Mouse (Mus musculus) lung, postnatal 0 days (tissue): ENCODE measurements at regions not wholly inside any gene's neighbourhood (a gene's known extent, or its start where the extent isn't known, plus 50 kb on each side); places are given as distances from the start of the nearest gene placed in this dataset.

Experiments used
- ATAC-seq: fragments of 200-750 bp; cut with Nextera tagmentation; 2 replicates; pipeline ENCODE4 v1.8.0; 2017; ENCODE audit warnings: moderate library complexity
- DNase-seq: peaks from one replicate; pipeline ENCODE4 v3.0.0-alpha.2; 2016; ENCODE audit warnings: low spot score
- H3K27ac ChIP-seq: fragments of 300-500 bp; sonication (generic); 2 replicates; pipeline ENCODE4 v1.5.1; 2014; ENCODE audit warnings: antibody characterized with exemption, mild to moderate bottlenecking, low read length, mixed read lengths
- H3K27me3 ChIP-seq: fragments of 300-500 bp; sonication (generic); replicated peaks from 2 replicates; pipeline ENCODE4 v1.6.1; 2014; ENCODE audit warnings: low read length, mixed read lengths; ENCODE audit not compliant: insufficient read depth
- H3K36me3 ChIP-seq: fragments of 300-500 bp; sonication (generic); 2 replicates; pipeline ENCODE4 v1.6.1; 2014; ENCODE audit warnings: low read length, mixed read lengths; ENCODE audit not compliant: insufficient read depth
- H3K4me1 ChIP-seq: fragments of 300-500 bp; sonication (generic); 2 replicates; pipeline ENCODE4 v1.6.1; 2014; ENCODE audit warnings: antibody characterized with exemption, low read depth, low read length, mixed read lengths; ENCODE audit not compliant: insufficient read depth
- H3K4me2 ChIP-seq: fragments of 300-500 bp; sonication (generic); replicated peaks from 2 replicates; pipeline ENCODE4 v1.6.1; 2014; ENCODE audit warnings: low read depth, mild to moderate bottlenecking, low read length, moderate library complexity, mixed read lengths
- H3K4me3 ChIP-seq: fragments of 300-500 bp; sonication (generic); 2 replicates; pipeline ENCODE4 v1.5.1; 2014; ENCODE audit warnings: low read depth, low read length
- H3K9ac ChIP-seq: fragments of 300-500 bp; sonication (generic); replicated peaks from 2 replicates; pipeline ENCODE4 v1.6.1; 2014; ENCODE audit warnings: low read depth, mild to moderate bottlenecking
- H3K9me3 ChIP-seq: fragments of 300-500 bp; sonication (generic); 2 replicates; pipeline ENCODE4 v1.6.1; 2016; ENCODE audit warnings: low read length, mixed read lengths
- CTCF ChIP-seq: IDR thresholded peaks from 2 replicates; pipeline ENCODE4 v1.5.1; 2016; ENCODE audit warnings: antibody characterized with exemption, mild to moderate bottlenecking
- EP300 ChIP-seq: IDR thresholded peaks from 2 replicates; pipeline ENCODE4 v1.6.1; 2016; ENCODE audit warnings: antibody characterized with exemption, mild to moderate bottlenecking, control low read depth
- WGBS: fragments of 180-500 bp; shearing (Covaris S2); extraction: QIAGEN DNeasy Blood & Tissue Kit; methylation state at CpG from one replicate; pipeline ENCODE4 v1.1.7; 2014; 5-methylcytosine and 5-hydroxymethylcytosine counted together

DNA sequence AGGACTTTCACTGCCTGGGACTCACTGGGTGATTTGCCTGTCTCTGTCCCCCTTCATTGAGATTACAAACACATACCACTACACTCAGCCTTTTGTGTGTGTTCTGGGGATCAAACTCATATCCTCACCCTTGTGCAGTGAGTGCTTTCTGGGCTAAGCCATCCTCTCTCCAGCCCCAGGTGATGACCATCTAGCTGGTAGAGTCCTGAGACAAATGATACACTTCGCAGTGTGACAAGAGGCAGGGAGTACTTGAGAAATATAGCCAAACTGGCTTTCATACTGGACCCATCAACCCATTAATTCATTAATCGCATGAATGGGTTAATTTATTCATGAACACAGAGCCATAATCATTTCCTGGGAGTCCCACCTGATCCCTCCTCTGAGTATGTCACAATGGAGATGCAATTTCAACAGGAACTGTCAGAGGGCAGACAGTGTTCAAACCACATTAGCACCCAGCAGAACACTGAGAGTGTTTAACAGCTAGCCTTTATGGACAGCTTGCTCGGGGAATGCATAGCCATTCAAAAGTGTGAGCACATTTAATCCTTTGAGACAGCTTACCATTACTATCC is 130.6 kb upstream of the Kit start:
- ATAC-seq (no peak), DNase-seq (no peak)
- H3K9ac ChIP-seq = no peak overlapping the region
- TF ChIP-seq CTCF = no peak
- no peak for TF ChIP-seq EP300
- no peaks in the 10 kb centered on the region for H3K9me3 ChIP-seq
- H3K27me3 ChIP-seq = no peaks in the 10 kb centered on the region
- H3K4me1 ChIP-seq = no peaks in the 10 kb centered on the region
- no peaks in the 10 kb centered on the region for H3K36me3 ChIP-seq
- 89% methylated on average over 3 of the region's 3 CpGs for WGBS
- no peak overlapping the region for H3K27ac ChIP-seq
- H3K4me3 ChIP-seq = no peak overlapping the region
- H3K4me2 ChIP-seq = no peak overlapping the region

DNA sequence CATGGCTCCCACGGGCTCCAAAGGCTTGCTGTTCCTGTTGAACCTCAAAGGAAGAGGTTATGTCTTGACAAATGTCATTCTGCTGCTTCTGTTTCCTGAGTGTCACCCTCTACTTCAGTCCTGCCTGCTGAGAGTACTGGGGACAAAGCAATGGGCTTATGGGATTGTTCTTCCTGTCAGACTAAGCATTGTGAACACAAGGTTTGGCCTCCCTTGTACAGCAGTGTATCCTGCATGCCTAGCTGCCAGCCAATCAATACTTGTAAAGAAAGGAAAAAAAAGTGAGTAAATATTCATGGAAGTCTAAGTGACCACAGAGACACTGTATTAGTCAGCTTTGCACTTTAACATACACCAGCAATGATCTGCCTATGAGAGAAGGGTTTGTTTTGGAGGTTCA is 128.3 kb upstream of the Kit start:
- Histone ChIP-seq H3K4me2 (no peak overlapping the region), H3K9me3 (no peaks in the 10 kb centered on the region), H3K9ac (no peak overlapping the region), H3K36me3 (no peaks in the 10 kb centered on the region), H3K27ac (no peak overlapping the region), H3K4me1 (no peaks in the 10 kb centered on the region), H3K4me3 (no peak overlapping the region), H3K27me3 (no peaks in the 10 kb centered on the region)
- ATAC-seq (no peak; the same call in 1 of the 2 replicates), DNase-seq (no peak)
- WGBS = 38% methylated on average over 1 of the region's 1 CpGs
- TF ChIP-seq EP300 = no peak
- no peak for TF ChIP-seq CTCF

DNA sequence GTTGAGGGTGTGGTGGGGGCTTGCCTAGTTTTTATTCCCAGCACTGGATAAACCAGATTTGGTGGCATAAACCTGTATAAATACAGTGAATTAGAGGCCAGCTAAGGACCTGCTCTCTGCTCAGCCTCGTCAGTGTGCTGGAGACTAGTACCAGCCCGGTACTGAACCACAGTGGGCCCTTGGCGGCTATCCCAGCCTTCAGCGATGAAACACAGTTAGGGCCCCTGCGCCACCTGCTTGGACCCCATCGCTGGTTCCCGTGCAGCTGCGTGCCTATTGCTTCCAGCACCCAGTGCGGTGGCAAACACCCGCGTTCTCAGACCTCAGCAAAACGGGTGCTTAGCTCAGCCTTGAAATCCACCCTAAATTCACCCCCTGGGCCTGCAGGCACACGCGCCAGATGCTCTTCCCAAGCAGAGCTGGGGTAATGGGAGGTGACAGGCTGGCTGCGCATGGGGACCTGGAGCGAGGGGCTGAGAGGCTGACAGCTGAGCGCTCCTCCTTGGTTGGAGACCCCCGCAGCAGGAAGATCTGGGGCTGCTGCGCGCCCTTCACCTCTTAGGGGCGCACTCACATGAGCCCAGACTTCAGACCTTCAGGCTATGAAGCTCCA is 124.7 kb upstream of the Kit start:
- 70% methylated on average over 21 of the region's 21 CpGs for WGBS
- H3K9ac ChIP-seq = no peak overlapping the region
- no peak for ATAC-seq

DNA sequence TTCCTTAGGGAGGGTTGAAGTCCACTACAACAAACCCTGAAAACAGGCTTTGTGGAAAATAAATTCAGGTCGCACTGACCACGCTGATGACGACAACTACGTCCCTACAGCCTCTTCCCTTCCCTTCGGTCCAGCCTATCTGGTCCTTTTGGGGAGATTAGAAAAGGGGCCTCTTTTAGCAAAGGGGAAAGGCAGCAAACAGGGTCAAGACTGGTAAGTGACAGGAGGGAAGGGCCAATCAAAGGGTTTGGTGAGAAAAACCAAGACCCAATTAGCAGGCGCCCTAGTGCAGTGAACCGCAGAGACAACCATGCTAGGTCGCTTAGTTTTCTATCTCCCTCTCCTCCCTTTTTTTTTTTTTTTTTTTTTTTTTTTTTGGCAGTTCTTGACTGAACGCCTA is 124.2 kb upstream of the Kit start:
- WGBS = 59% methylated on average over 9 of the region's 9 CpGs
- no peak overlapping the region for H3K4me2 ChIP-seq

More for the DNA sequence above, 124.7 kb upstream of the Kit start:
- Histone ChIP-seq H3K9me3 (no peaks in the 10 kb centered on the region), H3K27ac (no peak overlapping the region), H3K4me1 (no peaks in the 10 kb centered on the region), H3K27me3 (0 out of 2 replicates have a peak, but pooled peaks cover under 1% of the 10 kb centered on the region), H3K4me3 (no peak overlapping the region), H3K36me3 (no peaks in the 10 kb centered on the region), H3K4me2 (no peak overlapping the region)
- no peak for TF ChIP-seq CTCF
- no peak for TF ChIP-seq EP300
- no peak for DNase-seq

DNA sequence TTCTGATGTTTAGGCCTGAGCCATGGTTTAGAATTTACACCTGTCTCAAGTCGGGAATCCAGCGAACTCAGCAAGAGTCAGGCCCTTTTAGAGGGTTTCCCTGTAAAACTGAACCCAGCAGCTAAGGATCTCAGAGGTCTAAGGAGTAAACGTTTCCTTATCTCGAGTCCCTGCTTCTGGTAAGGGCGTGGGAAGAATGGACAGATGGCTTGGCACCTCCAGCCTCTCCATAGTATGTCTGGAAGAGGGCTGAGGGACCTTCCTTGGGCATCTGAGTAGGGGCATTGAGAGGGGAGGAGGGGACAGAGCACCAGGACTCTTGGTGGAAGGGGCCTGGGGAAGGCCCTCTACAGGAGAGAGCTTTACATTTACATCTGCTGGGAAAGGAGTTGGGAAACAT is 123.6 kb upstream of the Kit start:
- TF ChIP-seq CTCF (no peak), EP300 (no peak)
- ATAC-seq (no peak), DNase-seq (no peak)

More for the DNA sequence above, 124.2 kb upstream of the Kit start:
- H3K27me3 ChIP-seq = 0 out of 2 replicates have a peak, but pooled peaks cover 4% of the 10 kb centered on the region
- ATAC-seq (no peak), DNase-seq (no peak)
- H3K4me1 ChIP-seq = no peaks in the 10 kb centered on the region
- no peak for TF ChIP-seq CTCF
- no peak for TF ChIP-seq EP300
- H3K4me3 ChIP-seq = no peak overlapping the region
- no peak overlapping the region for H3K27ac ChIP-seq
- H3K9ac ChIP-seq = no peak overlapping the region
- H3K9me3 ChIP-seq = no peaks in the 10 kb centered on the region
- H3K36me3 ChIP-seq = no peaks in the 10 kb centered on the region

DNA sequence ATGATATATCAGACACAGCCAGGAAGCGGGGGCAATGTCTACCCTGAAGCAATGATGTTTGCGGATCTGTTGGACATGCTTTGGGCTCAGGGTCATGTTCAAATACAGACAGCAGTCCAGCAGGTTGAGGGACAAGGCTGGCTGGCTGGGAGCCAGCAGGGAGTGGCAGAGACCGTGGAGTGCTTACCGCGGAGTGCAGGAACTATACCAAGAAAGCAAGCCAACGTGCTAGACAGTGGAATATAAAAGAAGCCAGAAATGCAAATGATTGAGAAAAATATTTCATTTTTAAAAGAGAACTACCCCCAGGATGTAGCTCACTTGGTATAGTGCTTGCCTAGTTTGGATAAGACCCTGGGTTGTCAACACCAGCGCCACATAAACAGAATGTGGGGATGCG is 123.0 kb upstream of the Kit start:
- DNase-seq (peak; percentile 51), ATAC-seq (peak; percentile 62; the same call in 1 of the 2 replicates)

More for the DNA sequence above, 123.6 kb upstream of the Kit start:
- Histone ChIP-seq H3K4me3 (no peak overlapping the region), H3K4me2 (no peak overlapping the region), H3K27ac (no peak overlapping the region), H3K9me3 (no peaks in the 10 kb centered on the region), H3K4me1 (no peaks in the 10 kb centered on the region), H3K9ac (no peak overlapping the region), H3K27me3 (0 out of 2 replicates have a peak, but pooled peaks cover 4% of the 10 kb centered on the region), H3K36me3 (no peaks in the 10 kb centered on the region)
- WGBS = 26% methylated on average over 5 of the region's 5 CpGs

More for the DNA sequence above, 123.0 kb upstream of the Kit start:
- TF ChIP-seq EP300 = no peak
- TF ChIP-seq CTCF = no peak
- Histone ChIP-seq H3K27ac (no peak overlapping the region), H3K4me1 (no peaks in the 10 kb centered on the region), H3K27me3 (0 out of 2 replicates have a peak, but pooled peaks cover 4% of the 10 kb centered on the region), H3K9me3 (no peaks in the 10 kb centered on the region), H3K9ac (no peak overlapping the region), H3K4me3 (no peak overlapping the region), H3K4me2 (no peak overlapping the region), H3K36me3 (no peaks in the 10 kb centered on the region)
- WGBS = 43% methylated on average over 8 of the region's 8 CpGs
